In the genomic region with DNA sequence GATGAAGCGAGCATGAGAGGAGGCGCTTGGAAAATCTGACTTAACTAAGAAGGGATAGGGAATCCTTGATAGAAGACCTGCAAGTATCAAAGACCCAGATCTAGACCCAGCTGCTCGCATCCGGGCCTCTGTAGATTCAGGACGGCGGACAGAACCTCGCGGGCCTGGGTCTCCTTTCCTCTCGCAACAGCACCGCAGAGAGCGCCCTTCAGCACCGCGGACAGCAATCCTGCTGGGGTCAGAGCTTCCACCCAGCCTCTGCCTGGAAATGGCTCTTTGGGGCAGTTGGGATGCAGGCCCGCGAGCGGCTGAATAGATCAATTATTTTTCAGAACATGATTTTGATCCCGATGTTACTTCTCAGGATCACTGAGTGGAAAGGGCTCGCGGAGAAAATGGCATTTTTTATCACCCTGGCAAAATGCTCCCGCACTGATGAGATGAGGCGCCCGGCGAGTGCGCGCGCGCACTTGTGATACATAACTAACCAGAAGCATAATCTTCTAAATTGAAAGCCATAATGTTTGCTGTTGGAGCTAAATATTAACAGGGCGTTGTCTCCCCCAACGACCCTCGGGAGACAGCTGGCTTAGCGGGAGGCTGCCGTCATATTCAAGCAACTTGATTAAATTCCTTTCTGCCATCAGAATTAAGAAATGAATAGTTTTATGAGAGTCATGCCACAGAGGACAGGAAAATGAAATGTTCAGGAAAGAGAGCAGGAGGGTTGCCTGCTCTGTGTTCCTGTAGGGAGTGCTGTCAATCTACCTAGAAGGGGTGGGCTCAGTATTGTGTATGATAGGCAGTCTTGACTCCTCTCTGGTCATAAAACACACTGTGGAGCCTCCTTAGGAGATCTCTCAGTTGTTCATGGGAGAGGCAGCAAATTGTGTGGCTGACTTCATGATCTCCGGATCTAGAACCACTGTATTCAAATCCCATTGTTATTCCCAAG, we compare ENCODE assay signal across 11 mouse cellular contexts.
DNase-seq lines count a peak whose midpoint lies in the region; ATAC-seq and TF ChIP-seq lines count a peak whose summit lies in the region.
"Had no signal": no experiment of that assay in that cellular context is flagged by ENCODE, and none has a peak within 500 bp of the region (broad histone marks: within the 10 kb centered on the region; RNA-seq: fewer than 3 reads in every experiment).

No protein-coding gene starts in this region.

- TF ChIP-seq POLR2A in myocyte (IDR thresholded peaks at IDR 0.05; ENCODE audit: insufficient read length, low read depth), result no peak

- H3K9ac ChIP-seq in limb, embryonic 11.5 days (ENCODE audit: low read length), result no peak overlapping the region
- H3K9ac ChIP-seq: embryonic facial prominence, embryonic 12.5 days; liver, embryonic 15.5 days; stomach, embryonic 15.5 days had no signal

- H3K4me2 ChIP-seq in limb, embryonic 11.5 days (ENCODE audit: low read depth, severe bottlenecking), result no peak overlapping the region
- H3K4me2 ChIP-seq in myocyte (ENCODE audit: low read depth), result no peak overlapping the region
- H3K4me2 ChIP-seq: embryonic facial prominence, embryonic 12.5 days; liver, embryonic 15.5 days; stomach, embryonic 15.5 days had no signal

- H3K36me3 ChIP-seq in limb, embryonic 11.5 days (ENCODE audit: control insufficient read depth, insufficient read depth, low read length), result no peaks in the 10 kb centered on the region
- no peaks in the 10 kb centered on the region for H3K36me3 ChIP-seq in myocyte (ENCODE audit: control insufficient read depth, insufficient read depth)
- H3K36me3 ChIP-seq: embryonic facial prominence, embryonic 12.5 days; liver, embryonic 15.5 days; stomach, embryonic 15.5 days had no signal

- peaks cover 12% of the 10 kb centered on the region for H3K27me3 ChIP-seq in limb, embryonic 11.5 days (ENCODE audit: control insufficient read depth, insufficient read depth, low read length)
- H3K27me3 ChIP-seq in myocyte (ENCODE audit: control insufficient read depth, insufficient read depth, insufficient read length), result no peaks in the 10 kb centered on the region
- H3K27me3 ChIP-seq: embryonic facial prominence, embryonic 12.5 days; liver, embryonic 15.5 days; stomach, embryonic 15.5 days had no signal

- H3K79me2 ChIP-seq in myocyte (ENCODE audit: control insufficient read depth, insufficient read depth), result no peaks in the 10 kb centered on the region

- H3K4me3 ChIP-seq in limb, embryonic 11.5 days (ENCODE audit: low read depth, low read length), result no peak overlapping the region
- no peak overlapping the region for H3K4me3 ChIP-seq in myocyte
- H3K4me3 ChIP-seq: embryonic facial prominence, embryonic 12.5 days; liver, embryonic 15.5 days; stomach, embryonic 15.5 days had no signal

- ATAC-seq in limb, embryonic 11.5 days (ENCODE audit: insufficient number of reproducible peaks, low FRiP score, low TSS enrichment, low read depth), result no peak

- intact Hi-C loops in heart, postnatal 36 days (cut with DNase I), result no loop called here

- H3K9me3 ChIP-seq in limb, embryonic 11.5 days (ENCODE audit: control insufficient read depth, low read length), result no peaks in the 10 kb centered on the region
- H3K9me3 ChIP-seq: embryonic facial prominence, embryonic 12.5 days; liver, embryonic 15.5 days; stomach, embryonic 15.5 days had no signal

- no peak overlapping the region for H3K27ac ChIP-seq in limb, embryonic 11.5 days (replicated peaks; ENCODE audit: low read depth, low read length)
- H3K27ac ChIP-seq: embryonic facial prominence, embryonic 12.5 days; liver, embryonic 15.5 days; stomach, embryonic 15.5 days had no signal

- DNase-seq in spleen, postnatal 4 days (ENCODE audit: low spot score in 2 of 2), result peak; percentile 31 to 72
- no peak for DNase-seq in spleen, postnatal 36 days (ENCODE audit: low spot score in 2 of 2)
- DNase-seq in c-Kit-positive CD71-positive TER-119-positive erythroid progenitor cells, embryonic 14.5 days (ENCODE audit: low spot score), result peak; percentile 1
- peak; percentile 13 to 45 for DNase-seq in heart, postnatal 36 days
- peak; percentile 96 for DNase-seq in limb, embryonic 11.5 days (ENCODE audit: low spot score)
- peak; percentile 18 for DNase-seq in urinary bladder, postnatal 25 days (ENCODE audit: low spot score)
- no peak for DNase-seq in cerebellum, adult 11 months

- H3ac ChIP-seq in myocyte (ENCODE audit: control insufficient read depth, insufficient read length), result no peak overlapping the region

- WGBS in limb, embryonic 11.5 days, result 27% methylated on average over 33 of the region's 33 CpGs

- H3K4me1 ChIP-seq in limb, embryonic 11.5 days (ENCODE audit: control insufficient read depth, insufficient read depth, low read length), result no peaks in the 10 kb centered on the region
- H3K4me1 ChIP-seq: embryonic facial prominence, embryonic 12.5 days; liver, embryonic 15.5 days; stomach, embryonic 15.5 days had no signal

TF ChIP-seq in myocyte, 11 proteins besides CTCF, POLR2A, EP300 and RAD21:
- peak; percentile 95 for TF ChIP-seq REST (IDR thresholded peaks at IDR 0.05; ENCODE audit: insufficient read depth, insufficient read length)
- no peak for TF ChIP-seq MYOG (IDR thresholded peaks at IDR 0.05; ENCODE audit: control insufficient read depth in 1 of 3, insufficient read depth in 1 of 3, insufficient read length in 2 of 3, low read depth in 2 of 3)
- no peak for TF ChIP-seq TCF12 (IDR thresholded peaks at IDR 0.05; ENCODE audit: insufficient read depth, poor library complexity, severe bottlenecking)
TF ChIP-seq in myocyte: peak in this region for 1.

Comparison
In these comparisons a context has a peak if more than half of its experiments do, and no peak if none do; other contexts are left out.
1. DNase-seq: peak in spleen, postnatal 4 days (2 of 2), c-Kit-positive CD71-positive TER-119-positive erythroid progenitor cells, embryonic 14.5 days (single experiment), heart, postnatal 36 days (2 of 2), limb, embryonic 11.5 days (single experiment) and urinary bladder, postnatal 25 days (single experiment); none in spleen, postnatal 36 days (0 of 2) and cerebellum, adult 11 months (single experiment).